Mouse (Mus musculus) embryonic facial prominence, embryonic 11.5 days (tissue): ENCODE results near the gene Zfp87. TPM values are rescaled to one million over a fixed set of nuclear protein-coding genes. Genes with fewer than 3 reads are reported as not detected.

Experiments used
- polyA plus RNA-seq: library from polyadenylated mRNA; unstranded; fragments of >200 nt; fragmentation: Nextera tagmentation; extraction: Ambion mirVana; gene quantifications from 2 replicates; pipeline ENCODE4 v1.2.1, GENCODE M21; 2014

Zfp87 gene
- polyA plus RNA-seq, 1 experiment from 2014 or later, result 30.8 TPM

Other genes starting within 250 kb of the Zfp87 start
- gene Zfp458, start 247.7 kb downstream of the Zfp87 start, polyA plus RNA-seq, result 2.1 and 2.9 TPM in 2 replicates
- 0.53 and 0.66 TPM in 2 replicates for gene Zfp457, start 219.7 kb downstream of the Zfp87 start, polyA plus RNA-seq
- gene Zfp595, start 193.6 kb downstream of the Zfp87 start, polyA plus RNA-seq, result 3.2 and 3.3 TPM in 2 replicates
- not detected in 2 replicates for gene Gm28044, start 165.6 kb downstream of the Zfp87 start, polyA plus RNA-seq
- gene Zfp953, start 165.6 kb downstream of the Zfp87 start, polyA plus RNA-seq, result 1.4 and 1.9 TPM in 2 replicates
- 0.43 TPM in 1 of 2 replicates, not detected in the other for gene Gm28041, start 150.4 kb downstream of the Zfp87 start, polyA plus RNA-seq
- gene Zfp456, start 150.4 kb downstream of the Zfp87 start, polyA plus RNA-seq, result 0.94 and 1.4 TPM in 2 replicates
- gene Zfp429, start 126.4 kb downstream of the Zfp87 start, polyA plus RNA-seq, result 4.2 and 6.1 TPM in 2 replicates
- gene Zfp459, start 104.8 kb downstream of the Zfp87 start, polyA plus RNA-seq, result 1.1 and 1.2 TPM in 2 replicates
- 11.3 and 12.2 TPM in 2 replicates for gene Zfp874a, start 74.6 kb downstream of the Zfp87 start, polyA plus RNA-seq
- gene Zfp874b, start 41.9 kb downstream of the Zfp87 start, polyA plus RNA-seq, result 2.4 TPM in 2 replicates
- gene Zfp58, start 25.6 kb downstream of the Zfp87 start, polyA plus RNA-seq, result 21.8 and 24.9 TPM in 2 replicates
- gene Gm26965, start within 50 bp of the Zfp87 start, polyA plus RNA-seq, result not detected in 2 replicates
- gene Zfp748, start 27.7 kb upstream of the Zfp87 start, polyA plus RNA-seq, result 18.3 and 19.5 TPM in 2 replicates
- 5.3 and 6.1 TPM in 2 replicates for gene Zfp729b, start 83.5 kb upstream of the Zfp87 start, polyA plus RNA-seq
- not detected in 2 replicates for gene Gm49345, start 111.6 kb upstream of the Zfp87 start, polyA plus RNA-seq
- 4.4 and 4.5 TPM in 2 replicates for gene Zfp729a, start 111.6 kb upstream of the Zfp87 start, polyA plus RNA-seq
- gene Zfp738, start 160.9 kb upstream of the Zfp87 start, polyA plus RNA-seq, result 11.8 and 12.5 TPM in 2 replicates
- 3.8 and 4.1 TPM in 2 replicates for gene Zfp65, start 203.0 kb upstream of the Zfp87 start, polyA plus RNA-seq
- gene Zfp85, start 229.1 kb upstream of the Zfp87 start, polyA plus RNA-seq, result 7.7 and 8.0 TPM in 2 replicates